ENCODE assay signal across 8 mouse cellular contexts in genomic region chr2:69587896-69588295, GRCm38 (mm10). TPM values are rescaled to one million over a fixed set of nuclear protein-coding genes. Genes with fewer than 3 reads are reported as not detected.
A peak's percentile ranks its signal among the peaks of the same experiment; 100 is the strongest.
DNase-seq lines count a peak whose midpoint lies in the region; ATAC-seq and TF ChIP-seq lines count a peak whose summit lies in the region.

No protein-coding gene starts in this region.

- DNase-seq in lung, adult 18-20 months: peak; percentile 12 to 17
- DNase-seq in lung, postnatal 14 days: no peak
- DNase-seq in limb, embryonic 14.5 days (ENCODE audit: low spot score): no peak
- peak; percentile 49 for DNase-seq in retina, embryonic 14.5 days (ENCODE audit: low spot score)
- no peak for DNase-seq in spleen, adult 12 weeks (ENCODE audit: low spot score)
- DNase-seq in left cerebral cortex, postnatal 4 days: no peak
- DNase-seq in MN1 (ENCODE audit: low spot score): no peak

- ATAC-seq in hindbrain, embryonic 12.5 days (ENCODE audit: low FRiP score): no peak
- ATAC-seq in limb, embryonic 14.5 days (ENCODE audit: low FRiP score, low read depth): no peak

- H3K9me3 ChIP-seq in hindbrain, embryonic 12.5 days (replicated peaks): no peaks in the 10 kb centered on the region
- no peaks in the 10 kb centered on the region for H3K9me3 ChIP-seq in limb, embryonic 14.5 days (ENCODE audit: control insufficient read depth, low read length)

- peaks cover 27% of the 10 kb centered on the region for H3K4me1 ChIP-seq in hindbrain, embryonic 12.5 days
- H3K4me1 ChIP-seq in limb, embryonic 14.5 days (ENCODE audit: control insufficient read depth, insufficient read depth, low read length): peaks cover 14% of the 10 kb centered on the region

- H3K4me2 ChIP-seq in hindbrain, embryonic 12.5 days (replicated peaks): peak overlapping the region; percentile 97
- peak overlapping the region; percentile 27 for H3K4me2 ChIP-seq in limb, embryonic 14.5 days (replicated peaks; ENCODE audit: low read depth, low read length, severe bottlenecking)

- intact Hi-C loops in left cerebral cortex, postnatal 4 days (cut with DNase I): no loop called here

- H3K27ac ChIP-seq in hindbrain, embryonic 12.5 days: no peak overlapping the region
- H3K27ac ChIP-seq in limb, embryonic 14.5 days (replicated peaks; ENCODE audit: low read depth, low read length): no peak overlapping the region

- H3K4me3 ChIP-seq in hindbrain, embryonic 12.5 days: peak overlapping the region; percentile 31
- H3K4me3 ChIP-seq in limb, embryonic 14.5 days (replicated peaks; ENCODE audit: low read length): peak overlapping the region; percentile 18

- 0% methylated on average over 22 of the region's 23 CpGs for WGBS in hindbrain, embryonic 12.5 days
- WGBS in limb, embryonic 14.5 days: 3% methylated on average over 15 of the region's 23 CpGs

- H3K27me3 ChIP-seq in hindbrain, embryonic 12.5 days: peaks cover 52% of the 10 kb centered on the region
- peaks cover 52% of the 10 kb centered on the region for H3K27me3 ChIP-seq in limb, embryonic 14.5 days (ENCODE audit: control insufficient read depth, insufficient read depth, low read length)

- no peak overlapping the region for H3K9ac ChIP-seq in hindbrain, embryonic 12.5 days
- no peak overlapping the region for H3K9ac ChIP-seq in limb, embryonic 14.5 days (ENCODE audit: low read depth, low read length, severe bottlenecking)

- TF ChIP-seq POLR2A in limb, embryonic 14.5 days (IDR thresholded peaks at IDR 0.05; ENCODE audit: borderline replicate concordance, extremely low read depth, insufficient read depth, insufficient read length): no peak

- H3K36me3 ChIP-seq in hindbrain, embryonic 12.5 days: no peaks in the 10 kb centered on the region
- H3K36me3 ChIP-seq in limb, embryonic 14.5 days (ENCODE audit: control insufficient read depth, insufficient read depth, low read length): no peaks in the 10 kb centered on the region

RNA-seq across cellular contexts. Expression of gene Lrp2, which starts 2.0 kb away (rescaled TPM):
- polyA plus RNA-seq in hindbrain, embryonic 12.5 days (2016; fragmentation: Nextera tagmentation; extraction: Ambion mirVana): 2.6 and 3.2 TPM in 2 replicates
- 0.09 and 0.12 TPM in 2 replicates for polyA plus RNA-seq in limb, embryonic 14.5 days (2012; rRNA removed)
- 0.01 TPM in 1 of 2 replicates, not detected in the other for polyA plus RNA-seq in limb, embryonic 14.5 days (2014; fragmentation: Nextera tagmentation; extraction: Ambion mirVana)
- total RNA-seq in left cerebral cortex, postnatal 4 days (2021): under 1 TPM; 0.34 to 0.54 TPM

RNA-seq across cellular contexts. Expression of gene Bbs5, which starts 59.1 kb away (rescaled TPM):
- polyA plus RNA-seq in hindbrain, embryonic 12.5 days (2016; fragmentation: Nextera tagmentation; extraction: Ambion mirVana): 19.6 and 26.3 TPM in 2 replicates
- 14.7 and 18.9 TPM in 2 replicates for polyA plus RNA-seq in limb, embryonic 14.5 days (2012; rRNA removed)
- polyA plus RNA-seq in limb, embryonic 14.5 days (2014; fragmentation: Nextera tagmentation; extraction: Ambion mirVana): 15.8 and 19.2 TPM in 2 replicates
- 10 to 100 TPM; 25.4 to 29.3 TPM for total RNA-seq in left cerebral cortex, postnatal 4 days (2021)

Comparison
In these comparisons a context has a peak if more than half of its experiments do, and no peak if none do; other contexts are left out.
1. DNase-seq: peak in lung, adult 18-20 months (2 of 2) and retina, embryonic 14.5 days (single experiment); none in lung, postnatal 14 days (single experiment), limb, embryonic 14.5 days (single experiment), spleen, adult 12 weeks (single experiment), left cerebral cortex, postnatal 4 days (single experiment) and MN1 (single experiment).